Mouse (Mus musculus): ENCODE data around the gene Siglec1. TPM values are rescaled to one million over a fixed set of nuclear protein-coding genes. Genes with fewer than 3 reads are reported as not detected.

Siglec1 gene
- polyA plus RNA-seq (2015; fragmentation: Nextera tagmentation; extraction: Ambion mirVana), result 0.12 and 0.13 TPM in 2 replicates

- H3K27ac ChIP-seq (ENCODE audit: low read length), result no peak within 1 kb of the TSS
- ATAC-seq, result no peak
- H3K36me3 ChIP-seq (ENCODE audit: control insufficient read depth, insufficient read depth), result no peaks in the 10 kb centered on the region
- no peaks in the 10 kb centered on the region for H3K9me3 ChIP-seq (ENCODE audit: control insufficient read depth, low read length)
- no peaks in the 10 kb centered on the region for H3K27me3 ChIP-seq (replicated peaks; ENCODE audit: control insufficient read depth, insufficient read depth, low read length)
- no peaks in the 10 kb centered on the region for H3K4me1 ChIP-seq (replicated peaks; ENCODE audit: control insufficient read depth, insufficient read depth, low read length)
- 83% methylated on average over 11 of the region's 11 CpGs for WGBS
- H3K4me2 ChIP-seq (ENCODE audit: low read length), result no peak within 1 kb of the TSS
- H3K4me3 ChIP-seq (replicated peaks; ENCODE audit: low read length), result no peak within 1 kb of the TSS
- H3K9ac ChIP-seq (replicated peaks; ENCODE audit: low read depth, low read length), result no peak within 1 kb of the TSS
These were observed at the start of gene Siglec1 for GRCm38 (mm10) chr2:131086667-131087390. Siglec1 (minus strand) TSS chr2:131086765.

- WGBS, result 84% methylated on average over 11 of the region's 11 CpGs
- H3K27ac ChIP-seq (ENCODE audit: low read length), result no peak overlapping the region
- H3K36me3 ChIP-seq (ENCODE audit: control insufficient read depth, insufficient read depth), result no peaks in the 10 kb centered on the region
- no peak for ATAC-seq
- no peak overlapping the region for H3K4me2 ChIP-seq (ENCODE audit: low read length)
- H3K9me3 ChIP-seq (ENCODE audit: control insufficient read depth, low read length), result no peaks in the 10 kb centered on the region
- no peaks in the 10 kb centered on the region for H3K4me1 ChIP-seq (replicated peaks; ENCODE audit: control insufficient read depth, insufficient read depth, low read length)
- no peaks in the 10 kb centered on the region for H3K27me3 ChIP-seq (replicated peaks; ENCODE audit: control insufficient read depth, insufficient read depth, low read length)
- no peak overlapping the region for H3K4me3 ChIP-seq (replicated peaks; ENCODE audit: low read length)
- no peak overlapping the region for H3K9ac ChIP-seq (replicated peaks; ENCODE audit: low read depth, low read length)
These were observed 49.1 kb upstream of the Siglec1 start for GRCm38 (mm10) chr2:131135521-131136139.

- Histone ChIP-seq H3K36me3 (ENCODE audit: control insufficient read depth, insufficient read depth) (no peaks in the 10 kb centered on the region), H3K27me3 (replicated peaks; ENCODE audit: control insufficient read depth, insufficient read depth, low read length) (no peaks in the 10 kb centered on the region), H3K4me1 (replicated peaks; ENCODE audit: control insufficient read depth, insufficient read depth, low read length) (no peaks in the 10 kb centered on the region), H3K27ac (ENCODE audit: low read length) (no peak overlapping the region), H3K9ac (replicated peaks; ENCODE audit: low read depth, low read length) (no peak overlapping the region), H3K4me3 (replicated peaks; ENCODE audit: low read length) (no peak overlapping the region), H3K9me3 (ENCODE audit: control insufficient read depth, low read length) (no peaks in the 10 kb centered on the region), H3K4me2 (ENCODE audit: low read length) (no peak overlapping the region)
- no peak for ATAC-seq
- WGBS, result 85% methylated on average over 8 of the region's 8 CpGs
These were observed 48.3 kb upstream of the Siglec1 start for GRCm38 (mm10) chr2:131134826-131135400.

GRCm38 (mm10) chr2:131134381-131134780, 47.8 kb upstream of the Siglec1 start:
- 57% methylated on average over 1 of the region's 1 CpGs for WGBS
- no peaks in the 10 kb centered on the region for H3K4me1 ChIP-seq (replicated peaks; ENCODE audit: control insufficient read depth, insufficient read depth, low read length)
- no peak overlapping the region for H3K9ac ChIP-seq (replicated peaks; ENCODE audit: low read depth, low read length)
- H3K4me2 ChIP-seq (ENCODE audit: low read length), result no peak overlapping the region
- no peaks in the 10 kb centered on the region for H3K36me3 ChIP-seq (ENCODE audit: control insufficient read depth, insufficient read depth)
- H3K27me3 ChIP-seq (replicated peaks; ENCODE audit: control insufficient read depth, insufficient read depth, low read length), result no peaks in the 10 kb centered on the region
- H3K4me3 ChIP-seq (replicated peaks; ENCODE audit: low read length), result no peak overlapping the region
- H3K9me3 ChIP-seq (ENCODE audit: control insufficient read depth, low read length), result no peaks in the 10 kb centered on the region
- H3K27ac ChIP-seq (ENCODE audit: low read length), result no peak overlapping the region
- no peak for ATAC-seq

GRCm38 (mm10) chr2:131132930-131133547, 46.5 kb upstream of the Siglec1 start, which contains the start of gene Gm11037:
Gm11037 (plus strand) TSS chr2:131133497.
- Histone ChIP-seq H3K4me3 (replicated peaks; ENCODE audit: low read length) (no peak within 1 kb of the TSS), H3K4me2 (ENCODE audit: low read length) (no peak within 1 kb of the TSS), H3K27ac (ENCODE audit: low read length) (no peak within 1 kb of the TSS), H3K4me1 (replicated peaks; ENCODE audit: control insufficient read depth, insufficient read depth, low read length) (no peaks in the 10 kb centered on the region), H3K9me3 (ENCODE audit: control insufficient read depth, low read length) (no peaks in the 10 kb centered on the region), H3K36me3 (ENCODE audit: control insufficient read depth, insufficient read depth) (no peaks in the 10 kb centered on the region), H3K27me3 (replicated peaks; ENCODE audit: control insufficient read depth, insufficient read depth, low read length) (no peaks in the 10 kb centered on the region), H3K9ac (replicated peaks; ENCODE audit: low read depth, low read length) (no peak within 1 kb of the TSS)
- no peak for ATAC-seq
- WGBS, result 89% methylated on average over 9 of the region's 9 CpGs

- 87% methylated on average over 10 of the region's 10 CpGs for WGBS
These were observed 45.7 kb upstream of the Siglec1 start for GRCm38 (mm10) chr2:131132111-131132888.

GRCm38 (mm10) chr2:131130849-131131248, 44.3 kb upstream of the Siglec1 start:
- Histone ChIP-seq H3K9ac (replicated peaks; ENCODE audit: low read depth, low read length) (no peak overlapping the region), H3K9me3 (ENCODE audit: control insufficient read depth, low read length) (no peaks in the 10 kb centered on the region), H3K4me3 (replicated peaks; ENCODE audit: low read length) (no peak overlapping the region), H3K27me3 (replicated peaks; ENCODE audit: control insufficient read depth, insufficient read depth, low read length) (no peaks in the 10 kb centered on the region), H3K27ac (ENCODE audit: low read length) (no peak overlapping the region), H3K4me1 (replicated peaks; ENCODE audit: control insufficient read depth, insufficient read depth, low read length) (peaks cover 6% of the 10 kb centered on the region), H3K36me3 (ENCODE audit: control insufficient read depth, insufficient read depth) (no peaks in the 10 kb centered on the region), H3K4me2 (ENCODE audit: low read length) (no peak overlapping the region)
- WGBS, result 92% methylated on average over 2 of the region's 2 CpGs
- ATAC-seq, result no peak

More at GRCm38 (mm10) chr2:131132111-131132888, 45.7 kb upstream of the Siglec1 start:
- Histone ChIP-seq H3K4me1 (replicated peaks; ENCODE audit: control insufficient read depth, insufficient read depth, low read length) (peaks cover 2% of the 10 kb centered on the region), H3K9ac (replicated peaks; ENCODE audit: low read depth, low read length) (no peak overlapping the region), H3K4me3 (replicated peaks; ENCODE audit: low read length) (no peak overlapping the region), H3K9me3 (ENCODE audit: control insufficient read depth, low read length) (no peaks in the 10 kb centered on the region), H3K4me2 (ENCODE audit: low read length) (no peak overlapping the region), H3K27ac (ENCODE audit: low read length) (no peak overlapping the region), H3K27me3 (replicated peaks; ENCODE audit: control insufficient read depth, insufficient read depth, low read length) (no peaks in the 10 kb centered on the region), H3K36me3 (ENCODE audit: control insufficient read depth, insufficient read depth) (no peaks in the 10 kb centered on the region)
- no peak for ATAC-seq

- no peak for ATAC-seq
- no peaks in the 10 kb centered on the region for H3K9me3 ChIP-seq (ENCODE audit: control insufficient read depth, low read length)
These were observed 43.3 kb upstream of the Siglec1 start for GRCm38 (mm10) chr2:131129836-131130235.

More at GRCm38 (mm10) chr2:131129836-131130235, 43.3 kb upstream of the Siglec1 start:
- Histone ChIP-seq H3K4me1 (replicated peaks; ENCODE audit: control insufficient read depth, insufficient read depth, low read length) (peaks cover 6% of the 10 kb centered on the region), H3K4me2 (ENCODE audit: low read length) (no peak overlapping the region), H3K27ac (ENCODE audit: low read length) (no peak overlapping the region), H3K9ac (replicated peaks; ENCODE audit: low read depth, low read length) (no peak overlapping the region), H3K27me3 (replicated peaks; ENCODE audit: control insufficient read depth, insufficient read depth, low read length) (no peaks in the 10 kb centered on the region), H3K36me3 (ENCODE audit: control insufficient read depth, insufficient read depth) (no peaks in the 10 kb centered on the region), H3K4me3 (replicated peaks; ENCODE audit: low read length) (no peak overlapping the region)
- 83% methylated on average over 5 of the region's 5 CpGs for WGBS
